Mouse (Mus musculus): ENCODE measurements around the gene Wdr90. TPM values are rescaled to one million over a fixed set of nuclear protein-coding genes. Genes with fewer than 3 reads are reported as not detected.

Wdr90 gene
- polyA plus RNA-seq, 1 experiment from 2014 or later, result 14.4 TPM

GRCm38 (mm10) chr17:25860229-25860628, 1.1 kb downstream of the Wdr90 start:
- H3K9ac ChIP-seq (replicated peaks; ENCODE audit: low read length), result no peak overlapping the region
- H3K4me3 ChIP-seq (replicated peaks; ENCODE audit: low read depth, low read length), result peak overlapping the region; percentile 63; the same call in 1 of the 2 replicates

GRCm38 (mm10) chr17:25844396-25844901, 16.9 kb downstream of the Wdr90 start, which contains the start of gene Rhot2:
Gene Rhot2 (minus strand): TSS chr17:25844851.
- WGBS, result 2% methylated on average over 20 of the region's 21 CpGs
- Histone ChIP-seq H3K27me3 (ENCODE audit: control insufficient read depth, insufficient read depth, low read length) (no peaks in the 10 kb centered on the region), H3K9ac (replicated peaks; ENCODE audit: low read length) (peak within 1 kb of the TSS; percentile 71), H3K9me3 (ENCODE audit: control insufficient read depth, low read length) (no peaks in the 10 kb centered on the region), H3K4me1 (ENCODE audit: control insufficient read depth, insufficient read depth, low read length) (peaks cover 12% of the 10 kb centered on the region), H3K27ac (replicated peaks; ENCODE audit: low read depth, low read length) (peak within 1 kb of the TSS; percentile 62), H3K4me2 (ENCODE audit: low read length) (peak within 1 kb of the TSS; percentile 70), H3K4me3 (replicated peaks; ENCODE audit: low read depth, low read length) (peak within 1 kb of the TSS; percentile 78), H3K36me3 (ENCODE audit: control insufficient read depth, insufficient read depth, low read length) (peaks cover 53% of the 10 kb centered on the region)
- peak; percentile 89 for ATAC-seq (ENCODE audit: low FRiP score, low TSS enrichment)
- DNase-seq, result peak; percentile 96

More at GRCm38 (mm10) chr17:25860229-25860628, 1.1 kb downstream of the Wdr90 start:
- DNase-seq (no peak), ATAC-seq (ENCODE audit: low FRiP score, low TSS enrichment) (no peak)
- Histone ChIP-seq H3K36me3 (ENCODE audit: control insufficient read depth, insufficient read depth, low read length) (0 out of 2 replicates have a peak, but pooled peaks cover under 1% of the 10 kb centered on the region), H3K4me1 (ENCODE audit: control insufficient read depth, insufficient read depth, low read length) (peaks cover 13% of the 10 kb centered on the region), H3K9me3 (ENCODE audit: control insufficient read depth, low read length) (no peaks in the 10 kb centered on the region), H3K27ac (replicated peaks; ENCODE audit: low read depth, low read length) (no peak overlapping the region), H3K27me3 (ENCODE audit: control insufficient read depth, insufficient read depth, low read length) (no peaks in the 10 kb centered on the region), H3K4me2 (ENCODE audit: low read length) (peak overlapping the region; percentile 86)
- 91% methylated on average over 6 of the region's 6 CpGs for WGBS

- ATAC-seq (ENCODE audit: low FRiP score, low TSS enrichment) (no peak; the same call in 1 of the 2 replicates), DNase-seq (peak; percentile 43)
- Histone ChIP-seq H3K4me2 (ENCODE audit: low read length) (peak overlapping the region; percentile 70), H3K9me3 (ENCODE audit: control insufficient read depth, low read length) (no peaks in the 10 kb centered on the region), H3K9ac (replicated peaks; ENCODE audit: low read length) (peak overlapping the region; percentile 71), H3K27ac (replicated peaks; ENCODE audit: low read depth, low read length) (peak overlapping the region; percentile 62), H3K36me3 (ENCODE audit: control insufficient read depth, insufficient read depth, low read length) (peaks cover 55% of the 10 kb centered on the region), H3K4me1 (ENCODE audit: control insufficient read depth, insufficient read depth, low read length) (peaks cover 12% of the 10 kb centered on the region), H3K27me3 (ENCODE audit: control insufficient read depth, insufficient read depth, low read length) (no peaks in the 10 kb centered on the region), H3K4me3 (replicated peaks; ENCODE audit: low read depth, low read length) (peak overlapping the region; percentile 78)
- 3% methylated on average over 35 of the region's 38 CpGs for WGBS
Observed at GRCm38 (mm10) chr17:25843636-25844395, 17.5 kb downstream of the Wdr90 start.

- Histone ChIP-seq H3K4me2 (ENCODE audit: low read length) (peak overlapping the region; percentile 70), H3K27ac (replicated peaks; ENCODE audit: low read depth, low read length) (no peak overlapping the region), H3K27me3 (ENCODE audit: control insufficient read depth, insufficient read depth, low read length) (no peaks in the 10 kb centered on the region), H3K4me3 (replicated peaks; ENCODE audit: low read depth, low read length) (peak overlapping the region; percentile 78), H3K4me1 (ENCODE audit: control insufficient read depth, insufficient read depth, low read length) (peaks cover 13% of the 10 kb centered on the region), H3K36me3 (ENCODE audit: control insufficient read depth, insufficient read depth, low read length) (peaks cover 57% of the 10 kb centered on the region), H3K9me3 (ENCODE audit: control insufficient read depth, low read length) (no peaks in the 10 kb centered on the region), H3K9ac (replicated peaks; ENCODE audit: low read length) (peak overlapping the region; percentile 71; the same call in 1 of the 2 replicates)
- DNase-seq (no peak), ATAC-seq (ENCODE audit: low FRiP score, low TSS enrichment) (no peak)
- 93% methylated on average over 4 of the region's 4 CpGs for WGBS
Observed at GRCm38 (mm10) chr17:25843122-25843521, 18.2 kb downstream of the Wdr90 start.

- Histone ChIP-seq H3K4me3 (replicated peaks; ENCODE audit: low read depth, low read length) (no peak overlapping the region), H3K36me3 (ENCODE audit: control insufficient read depth, insufficient read depth, low read length) (peaks cover 55% of the 10 kb centered on the region), H3K27me3 (ENCODE audit: control insufficient read depth, insufficient read depth, low read length) (no peaks in the 10 kb centered on the region), H3K27ac (replicated peaks; ENCODE audit: low read depth, low read length) (no peak overlapping the region), H3K4me2 (ENCODE audit: low read length) (no peak overlapping the region), H3K9me3 (ENCODE audit: control insufficient read depth, low read length) (no peaks in the 10 kb centered on the region), H3K9ac (replicated peaks; ENCODE audit: low read length) (no peak overlapping the region), H3K4me1 (ENCODE audit: control insufficient read depth, insufficient read depth, low read length) (peaks cover 20% of the 10 kb centered on the region)
- ATAC-seq (ENCODE audit: low FRiP score, low TSS enrichment), result no peak
- DNase-seq, result no peak
- WGBS, result 87% methylated on average over 3 of the region's 3 CpGs
Observed at GRCm38 (mm10) chr17:25842509-25842908, 18.8 kb downstream of the Wdr90 start.

GRCm38 (mm10) chr17:25841117-25841880, 20.0 kb downstream of the Wdr90 start, which contains the start of gene Gm20683:
Gene Gm20683 (minus strand): TSS chr17:25841763.
- Histone ChIP-seq H3K27ac (replicated peaks; ENCODE audit: low read depth, low read length) (no peak within 1 kb of the TSS), H3K4me1 (ENCODE audit: control insufficient read depth, insufficient read depth, low read length) (peaks cover 32% of the 10 kb centered on the region), H3K27me3 (ENCODE audit: control insufficient read depth, insufficient read depth, low read length) (no peaks in the 10 kb centered on the region), H3K36me3 (ENCODE audit: control insufficient read depth, insufficient read depth, low read length) (peaks cover 50% of the 10 kb centered on the region), H3K9ac (replicated peaks; ENCODE audit: low read length) (no peak within 1 kb of the TSS), H3K9me3 (ENCODE audit: control insufficient read depth, low read length) (no peaks in the 10 kb centered on the region), H3K4me3 (replicated peaks; ENCODE audit: low read depth, low read length) (no peak within 1 kb of the TSS), H3K4me2 (ENCODE audit: low read length) (no peak within 1 kb of the TSS)
- no peak for DNase-seq
- ATAC-seq (ENCODE audit: low FRiP score, low TSS enrichment), result no peak
- 95% methylated on average over 22 of the region's 22 CpGs for WGBS

- no peaks in the 10 kb centered on the region for H3K27me3 ChIP-seq (ENCODE audit: control insufficient read depth, insufficient read depth, low read length)
- no peak overlapping the region for H3K9ac ChIP-seq (replicated peaks; ENCODE audit: low read length)
- ATAC-seq (ENCODE audit: low FRiP score, low TSS enrichment) (no peak), DNase-seq (no peak)
- H3K4me3 ChIP-seq (replicated peaks; ENCODE audit: low read depth, low read length), result no peak overlapping the region
- H3K27ac ChIP-seq (replicated peaks; ENCODE audit: low read depth, low read length), result no peak overlapping the region
- 97% methylated on average over 6 of the region's 6 CpGs for WGBS
- H3K4me1 ChIP-seq (ENCODE audit: control insufficient read depth, insufficient read depth, low read length), result peaks cover 40% of the 10 kb centered on the region
- H3K9me3 ChIP-seq (ENCODE audit: control insufficient read depth, low read length), result no peaks in the 10 kb centered on the region
- H3K36me3 ChIP-seq (ENCODE audit: control insufficient read depth, insufficient read depth, low read length), result peaks cover 47% of the 10 kb centered on the region
- H3K4me2 ChIP-seq (ENCODE audit: low read length), result no peak overlapping the region
Observed at GRCm38 (mm10) chr17:25840519-25840918, 20.8 kb downstream of the Wdr90 start.

- Histone ChIP-seq H3K9ac (replicated peaks; ENCODE audit: low read length) (no peak overlapping the region), H3K4me1 (ENCODE audit: control insufficient read depth, insufficient read depth, low read length) (peaks cover 45% of the 10 kb centered on the region), H3K36me3 (ENCODE audit: control insufficient read depth, insufficient read depth, low read length) (peaks cover 51% of the 10 kb centered on the region), H3K4me2 (ENCODE audit: low read length) (no peak overlapping the region), H3K9me3 (ENCODE audit: control insufficient read depth, low read length) (no peaks in the 10 kb centered on the region), H3K27me3 (ENCODE audit: control insufficient read depth, insufficient read depth, low read length) (no peaks in the 10 kb centered on the region), H3K4me3 (replicated peaks; ENCODE audit: low read depth, low read length) (no peak overlapping the region), H3K27ac (replicated peaks; ENCODE audit: low read depth, low read length) (no peak overlapping the region)
- 85% methylated on average over 14 of the region's 14 CpGs for WGBS
- no peak for ATAC-seq (ENCODE audit: low FRiP score, low TSS enrichment)
- DNase-seq, result no peak
Observed at GRCm38 (mm10) chr17:25839455-25840235, 21.7 kb downstream of the Wdr90 start.

Measured in midbrain, embryonic 14.5 days (tissue).